Mouse (Mus musculus) spleen, postnatal 0 days (tissue): ENCODE data around the gene A030005K14Rik. TPM values are rescaled to one million over a fixed set of nuclear protein-coding genes. Genes with fewer than 3 reads are reported as not detected.

Experiments
- polyA plus RNA-seq: library from polyadenylated mRNA; unstranded; fragments of >200 nt; fragmentation: Nextera tagmentation; extraction: Ambion mirVana; gene quantifications from 2 replicates; pipeline ENCODE4 v1.2.1, GENCODE M21; 2015

A030005K14Rik gene
- polyA plus RNA-seq = not detected in 2 replicates

DNA sequence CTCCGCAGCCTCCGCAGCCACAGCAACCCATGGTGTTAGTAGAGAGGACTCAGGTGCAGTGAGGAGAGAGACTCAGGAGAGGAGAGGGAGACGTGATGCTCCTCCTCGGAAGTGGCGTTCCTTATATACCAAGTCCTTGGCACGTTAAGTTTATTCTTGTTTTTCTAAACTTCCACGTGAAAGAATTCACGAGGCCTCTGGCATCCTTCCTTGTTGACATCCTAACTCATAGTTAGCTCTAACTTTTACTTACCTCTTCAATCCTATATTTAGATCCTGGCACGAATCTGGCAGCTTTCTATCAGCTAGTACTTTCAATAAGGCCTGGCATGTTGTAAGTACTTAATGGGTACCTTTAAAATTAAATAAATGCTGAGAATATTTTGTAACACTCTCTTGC, at the start of gene A030005K14Rik:
TSS of gene A030005K14Rik (minus strand) at position 101 of the 400 bp plus-strand sequence.

GRCm38 (mm10) chr1:83060643-83061042, 1.5 kb upstream of the A030005K14Rik start, which contains the start of gene Krtap28-13:
Krtap28-13 (plus strand) TSS chr1:83060930.

DNA sequence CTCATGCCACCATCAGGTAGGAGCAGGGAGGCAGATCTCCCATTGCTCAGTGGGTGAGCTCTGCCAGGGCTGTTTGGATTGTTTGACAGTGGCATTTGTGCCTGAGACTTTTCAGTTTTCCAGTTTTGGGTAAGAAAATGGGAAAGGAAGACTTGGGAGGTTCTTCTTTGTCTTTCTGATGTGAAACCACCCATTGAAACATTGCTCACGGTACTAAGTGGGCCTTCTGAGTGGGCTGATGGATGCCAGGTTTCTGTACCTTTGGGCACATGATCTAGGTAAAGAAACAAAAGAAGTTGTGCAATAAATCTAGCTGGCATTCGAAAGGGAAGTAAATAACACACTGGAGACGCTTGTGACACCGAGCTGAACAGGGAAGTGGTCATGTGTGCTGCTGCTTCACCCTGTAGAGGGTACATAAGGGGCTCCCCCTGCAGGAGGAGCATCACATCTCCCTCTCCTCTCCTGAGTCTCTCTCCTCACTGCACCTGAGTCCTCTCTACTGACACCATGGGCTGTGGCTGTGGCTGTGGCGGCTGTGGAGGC, 14.2 kb downstream of the A030005K14Rik start, which contains the start of gene Gm47969:
TSS of gene Gm47969 (plus strand) at position 51 of the 546 bp plus-strand sequence.

GRCm38 (mm10) chr1:83042380-83042779, 16.8 kb downstream of the A030005K14Rik start, which contains the start of gene Krtap28-10:
Krtap28-10 (minus strand) TSS chr1:83042480.

GRCm38 (mm10) chr1:83038109-83038672, 21.0 kb downstream of the A030005K14Rik start, which contains the start of gene Slc19a3:
Slc19a3 (minus strand) TSS chr1:83038448.

Other genes starting within 250 kb of the A030005K14Rik start
- 25.4 and 30.3 TPM in 2 replicates for gene Agfg1, start 219.9 kb downstream of the A030005K14Rik start, polyA plus RNA-seq
- gene A030005L19Rik, start 146.1 kb downstream of the A030005K14Rik start, polyA plus RNA-seq = 0.31 and 0.55 TPM in 2 replicates
- not detected in 2 replicates for gene A030014E15Rik, start 134.5 kb downstream of the A030005K14Rik start, polyA plus RNA-seq
- gene Gm6217, start 128.0 kb downstream of the A030005K14Rik start, polyA plus RNA-seq = not detected in 2 replicates
- gene A030003K21Rik, start 116.0 kb downstream of the A030005K14Rik start, polyA plus RNA-seq = not detected in 2 replicates
- not detected in 2 replicates for gene Gm7544, start 103.4 kb downstream of the A030005K14Rik start, polyA plus RNA-seq
- not detected in 2 replicates for gene Gm47955, start 99.1 kb downstream of the A030005K14Rik start, polyA plus RNA-seq
- not detected in 2 replicates for gene Gm47959, start 58.8 kb downstream of the A030005K14Rik start, polyA plus RNA-seq
- gene Slc19a3, start 20.9 kb downstream of the A030005K14Rik start, polyA plus RNA-seq = 0.06 TPM in 2 replicates
- gene Krtap28-10, start 16.9 kb downstream of the A030005K14Rik start, polyA plus RNA-seq = not detected in 2 replicates
- not detected in 2 replicates for gene Gm47969, start 14.4 kb downstream of the A030005K14Rik start, polyA plus RNA-seq
- gene Krtap28-13, start 1.6 kb upstream of the A030005K14Rik start, polyA plus RNA-seq = not detected in 2 replicates
- not detected in 2 replicates for gene Ccl20, start 57.4 kb upstream of the A030005K14Rik start, polyA plus RNA-seq
- not detected in 2 replicates for gene Daw1, start 100.4 kb upstream of the A030005K14Rik start, polyA plus RNA-seq